ENCODE assay signal across 8 mouse cellular contexts in the genomic region with DNA sequence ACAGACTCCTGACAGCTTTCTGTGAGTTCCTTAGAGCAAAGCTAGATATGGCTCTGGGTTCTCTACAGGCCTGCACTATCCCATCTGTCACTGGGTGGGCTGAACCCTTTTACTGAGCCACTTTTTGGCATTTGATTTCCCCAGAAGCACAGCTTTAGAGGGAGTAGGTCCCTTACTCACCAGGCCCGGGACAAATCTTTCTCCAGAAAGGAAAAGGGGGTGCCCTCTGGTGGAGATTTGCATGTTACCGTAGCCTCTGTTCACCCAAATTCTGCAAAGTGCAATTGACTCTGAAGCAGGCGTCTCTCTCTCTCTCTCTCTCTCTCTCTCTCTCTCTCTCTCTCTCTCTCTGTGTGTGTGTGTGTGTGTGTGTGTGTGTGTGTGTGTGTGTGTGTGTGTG. TPM values are rescaled to one million over a fixed set of nuclear protein-coding genes. Genes with fewer than 3 reads are reported as not detected.
DNase-seq lines count a peak whose midpoint lies in the region; ATAC-seq and TF ChIP-seq lines count a peak whose summit lies in the region.
"Had no signal": no experiment of that assay in that cellular context is flagged by ENCODE, and none has a peak within 500 bp of the region (broad histone marks: within the 10 kb centered on the region; RNA-seq: fewer than 3 reads in every experiment).

No protein-coding gene starts in this region.

- peak; percentile 27 for TF ChIP-seq CTCF in E14TG2a.4 (conservative IDR thresholded peaks at IDR 0.05; ENCODE audit: low read length)
- peak; percentile 68 for TF ChIP-seq CTCF in hindbrain, postnatal 0 days (IDR thresholded peaks at IDR 0.05; ENCODE audit: low read depth)

- no peak overlapping the region for H3K9ac ChIP-seq in kidney, embryonic 14.5 days (ENCODE audit: low read depth, low read length)
- no peak overlapping the region for H3K9ac ChIP-seq in hindbrain, postnatal 0 days (replicated peaks; ENCODE audit: low read length)
- H3K9ac ChIP-seq in neural tube, embryonic 12.5 days, result no peak overlapping the region

- WGBS in kidney, embryonic 14.5 days, result 6% methylated on average over 3 of the region's 3 CpGs
- WGBS in hindbrain, postnatal 0 days, result 9% methylated on average over 3 of the region's 3 CpGs
- WGBS in neural tube, embryonic 12.5 days, result 5% methylated on average over 3 of the region's 3 CpGs

- H3K4me1 ChIP-seq in kidney, embryonic 14.5 days (ENCODE audit: control insufficient read depth, insufficient read depth, low read length), result peaks cover 11% of the 10 kb centered on the region; the same call in 1 of the 2 replicates
- H3K4me1 ChIP-seq in E14TG2a.4 (replicated peaks; ENCODE audit: low read depth, low read length), result peaks cover 22% of the 10 kb centered on the region
- H3K4me1 ChIP-seq in hindbrain, postnatal 0 days (ENCODE audit: insufficient read depth, low read length), result peaks cover 7% of the 10 kb centered on the region
- peaks cover 15% of the 10 kb centered on the region for H3K4me1 ChIP-seq in neural tube, embryonic 12.5 days

- H3K27me3 ChIP-seq in kidney, embryonic 14.5 days (ENCODE audit: control insufficient read depth, insufficient read depth, low read length), result no peaks in the 10 kb centered on the region
- H3K27me3 ChIP-seq in E14TG2a.4 (ENCODE audit: insufficient read depth, low read length), result peaks cover 67% of the 10 kb centered on the region
- no peaks in the 10 kb centered on the region for H3K27me3 ChIP-seq in hindbrain, postnatal 0 days (ENCODE audit: insufficient read depth, low read length)
- no peaks in the 10 kb centered on the region; the same call in 1 of the 2 replicates for H3K27me3 ChIP-seq in neural tube, embryonic 12.5 days (replicated peaks)

- no peak overlapping the region for H3K4me3 ChIP-seq in kidney, embryonic 14.5 days (ENCODE audit: low read length)
- H3K4me3 ChIP-seq in E14TG2a.4 (replicated peaks; ENCODE audit: low read length), result no peak overlapping the region
- H3K4me3 ChIP-seq in hindbrain, postnatal 0 days (ENCODE audit: low read length), result no peak overlapping the region
- H3K4me3 ChIP-seq in neural tube, embryonic 12.5 days, result no peak overlapping the region

- no peak overlapping the region for H3K27ac ChIP-seq in kidney, embryonic 14.5 days (ENCODE audit: low read depth, low read length)
- no peak overlapping the region for H3K27ac ChIP-seq in hindbrain, postnatal 0 days
- H3K27ac ChIP-seq in neural tube, embryonic 12.5 days, result no peak overlapping the region

- no peaks in the 10 kb centered on the region for H3K9me3 ChIP-seq in kidney, embryonic 14.5 days (ENCODE audit: control insufficient read depth, low read length)
- H3K9me3 ChIP-seq in E14TG2a.4 (ENCODE audit: low read length), result no peaks in the 10 kb centered on the region
- no peaks in the 10 kb centered on the region for H3K9me3 ChIP-seq in hindbrain, postnatal 0 days (ENCODE audit: low read length)
- no peaks in the 10 kb centered on the region for H3K9me3 ChIP-seq in neural tube, embryonic 12.5 days

- no peak for ATAC-seq in kidney, embryonic 14.5 days (ENCODE audit: low FRiP score, low TSS enrichment)
- ATAC-seq in hindbrain, postnatal 0 days, result no peak
- ATAC-seq in neural tube, embryonic 12.5 days (ENCODE audit: low FRiP score, low read depth), result no peak

- H3K36me3 ChIP-seq in kidney, embryonic 14.5 days (ENCODE audit: control insufficient read depth, insufficient read depth, low read length), result no peaks in the 10 kb centered on the region
- no peaks in the 10 kb centered on the region for H3K36me3 ChIP-seq in E14TG2a.4 (ENCODE audit: insufficient read depth, low read length)
- H3K36me3 ChIP-seq in hindbrain, postnatal 0 days (ENCODE audit: insufficient read depth, low read length), result no peaks in the 10 kb centered on the region
- no peaks in the 10 kb centered on the region for H3K36me3 ChIP-seq in neural tube, embryonic 12.5 days

- peak; percentile 27 for DNase-seq in kidney, adult 18-20 months
- DNase-seq in brain, adult 2 months (ENCODE audit: low read depth, low spot score), result peak; percentile 82
- DNase-seq in hindbrain, postnatal 0 days (ENCODE audit: low spot score), result peak; percentile 77
- no peak for DNase-seq in ovary, adult 18-20 months (ENCODE audit: low spot score)

- no peak overlapping the region for H3K4me2 ChIP-seq in kidney, embryonic 14.5 days (replicated peaks; ENCODE audit: low read depth, low read length)
- no peak overlapping the region; the same call in 1 of the 2 replicates for H3K4me2 ChIP-seq in hindbrain, postnatal 0 days (ENCODE audit: low read depth, low read length)
- peak overlapping the region; percentile 60 for H3K4me2 ChIP-seq in neural tube, embryonic 12.5 days (replicated peaks)

RNA-seq across cellular contexts. Expression of a gene that starts 28.6 kb away (rescaled TPM):
- 4.3 and 4.6 TPM in 2 replicates for polyA plus RNA-seq in kidney, embryonic 14.5 days (2014; fragmentation: Nextera tagmentation; extraction: Ambion mirVana)
- 181 and 192 TPM in 2 replicates for total RNA-seq in hindbrain, postnatal 0 days (2014; rRNA removed)
- 81.0 and 88.6 TPM in 2 replicates for polyA plus RNA-seq in hindbrain, postnatal 0 days (2015; fragmentation: Nextera tagmentation; extraction: Ambion mirVana)
- polyA plus RNA-seq in neural tube, embryonic 12.5 days (2016; fragmentation: Nextera tagmentation; extraction: Ambion mirVana), result 44.2 and 47.8 TPM in 2 replicates

RNA-seq across cellular contexts. Expression of a gene that starts 39.6 kb away (rescaled TPM):
- 0.20 TPM in 1 of 2 replicates, not detected in the other for polyA plus RNA-seq in kidney, embryonic 14.5 days (2014; fragmentation: Nextera tagmentation; extraction: Ambion mirVana)
- total RNA-seq in hindbrain, postnatal 0 days (2014; rRNA removed), result 0.42 TPM in 1 of 2 replicates, not detected in the other
- polyA plus RNA-seq in hindbrain, postnatal 0 days (2015; fragmentation: Nextera tagmentation; extraction: Ambion mirVana), result 0.14 and 0.16 TPM in 2 replicates
- polyA plus RNA-seq in neural tube, embryonic 12.5 days (2016; fragmentation: Nextera tagmentation; extraction: Ambion mirVana), result not detected in 2 replicates
- total RNA-seq: layer of hippocampus, adult 18-20 months had no signal

RNA-seq across cellular contexts. Expression of a gene that starts 39.9 kb away (rescaled TPM):
- 15.7 and 19.2 TPM in 2 replicates for polyA plus RNA-seq in kidney, embryonic 14.5 days (2014; fragmentation: Nextera tagmentation; extraction: Ambion mirVana)
- total RNA-seq in hindbrain, postnatal 0 days (2014; rRNA removed), result 42.1 and 46.6 TPM in 2 replicates
- polyA plus RNA-seq in hindbrain, postnatal 0 days (2015; fragmentation: Nextera tagmentation; extraction: Ambion mirVana), result 7.3 and 7.6 TPM in 2 replicates
- polyA plus RNA-seq in neural tube, embryonic 12.5 days (2016; fragmentation: Nextera tagmentation; extraction: Ambion mirVana), result 5.3 and 5.8 TPM in 2 replicates
